Mouse (Mus musculus) cerebellum, adult 8-10 months (tissue): ENCODE measurements at regions not wholly inside any gene's neighbourhood (a gene's known extent, or its start where the extent isn't known, plus 50 kb on each side); places are given as distances from the start of the nearest gene placed in this dataset.

ENCODE experiments used
- DNase-seq: peaks from one replicate; pipeline ENCODE4 v3.0.0; 2022

DNA sequence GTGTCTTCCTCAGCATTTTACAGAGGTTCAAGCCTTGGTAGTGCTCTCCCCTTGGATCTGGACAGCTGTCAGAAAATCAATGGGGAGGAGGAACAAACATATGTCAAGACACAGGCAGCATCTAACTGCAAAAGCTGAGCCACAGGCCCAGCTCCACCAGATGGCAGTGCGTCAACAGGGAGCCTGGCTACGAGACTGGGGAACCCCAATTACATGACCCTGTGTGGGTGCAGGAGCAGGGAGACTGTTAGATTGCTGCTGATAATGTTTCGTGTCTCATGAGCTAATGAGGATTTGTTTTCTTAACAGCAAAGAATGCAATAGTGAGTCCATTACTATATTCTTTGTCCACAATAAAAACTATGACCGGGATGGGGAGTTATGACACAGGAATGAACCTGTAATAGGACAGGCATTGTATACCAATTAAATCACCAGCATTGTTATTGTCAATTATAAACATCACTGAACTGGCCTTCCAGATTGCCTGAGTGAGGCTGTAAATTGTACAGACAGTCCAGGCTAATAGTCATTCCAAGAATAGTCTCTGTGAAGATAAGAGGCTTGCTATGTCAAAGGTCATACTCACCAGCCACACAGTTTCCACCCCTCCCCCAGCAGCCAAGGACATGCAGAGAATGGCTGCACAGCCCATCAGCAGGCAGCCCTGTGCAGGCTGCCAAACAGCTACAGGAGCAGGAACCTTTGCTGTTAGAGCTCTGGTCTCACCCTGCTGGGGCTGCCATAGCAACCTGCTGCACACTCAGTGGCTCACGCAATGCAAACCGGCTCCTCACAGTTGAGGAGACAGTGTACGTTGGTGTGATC lies 58.8 kb upstream of the Barx2 start:
- peak; percentile 32 for DNase-seq

DNA sequence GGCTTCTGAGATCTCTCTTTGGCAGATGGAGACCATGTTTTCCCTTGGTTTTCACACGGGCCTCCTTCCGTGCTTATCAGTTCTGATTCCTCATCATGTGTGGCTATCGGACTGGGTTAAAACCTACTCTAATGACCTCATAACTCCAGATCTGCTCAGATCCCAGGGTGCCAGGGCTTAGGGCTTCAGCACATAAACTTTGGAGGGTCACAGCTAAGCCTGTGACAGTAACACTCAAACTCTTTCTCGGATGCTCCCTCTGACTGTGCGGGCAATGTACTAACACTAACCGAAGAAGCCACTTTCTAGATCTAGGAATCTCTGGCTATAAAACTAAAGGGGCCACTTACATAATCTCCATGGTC lies 59.3 kb upstream of the Barx2 start:
- DNase-seq, result no peak

GRCm38 (mm10) chr9:31976191-31976590 lies 62.9 kb upstream of the Barx2 start:
- DNase-seq, result no peak

- DNase-seq, result no peak
These were observed 64.8 kb upstream of the Barx2 start for GRCm38 (mm10) chr9:31978071-31978470.

DNA sequence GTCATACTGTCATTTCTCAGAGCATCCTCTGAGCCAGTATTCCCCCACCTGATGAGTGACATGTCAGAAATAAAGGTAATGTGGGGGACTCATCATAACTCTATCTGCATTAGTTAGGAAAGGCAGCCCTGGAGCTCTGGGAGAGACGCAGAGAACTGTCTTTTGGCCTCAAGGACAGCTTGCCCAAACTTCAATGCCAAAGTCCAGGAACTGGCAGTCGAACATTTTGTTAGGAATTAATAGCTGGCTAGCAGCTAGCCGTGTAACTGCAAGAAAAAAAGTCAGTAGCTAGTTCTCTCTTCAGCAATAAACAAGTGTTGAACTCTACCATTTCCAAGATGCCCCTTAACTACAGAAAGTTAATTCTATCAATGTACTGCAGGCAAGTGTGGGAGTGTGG lies 65.9 kb upstream of the Barx2 start:
- DNase-seq, result no peak

DNA sequence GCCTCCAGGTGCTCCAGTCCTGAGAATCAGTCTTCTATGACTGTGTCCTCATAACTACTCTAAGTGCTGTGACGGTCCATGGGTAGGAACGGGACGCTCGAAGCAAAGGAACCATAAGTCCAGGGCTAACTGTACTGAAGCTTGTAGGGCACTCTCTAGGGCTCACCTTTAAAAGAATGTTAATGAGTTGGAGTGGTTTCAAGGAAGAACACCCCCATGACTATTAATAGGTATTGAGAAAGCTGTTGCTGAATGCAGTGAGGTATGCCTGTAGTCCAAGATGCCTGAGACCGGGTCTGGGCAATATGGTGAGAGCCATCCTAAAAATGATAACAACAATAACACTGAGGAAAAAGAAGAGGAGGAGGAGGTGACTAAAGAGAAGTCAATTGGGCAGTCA lies 67.2 kb upstream of the Barx2 start:
- DNase-seq, result no peak

GRCm38 (mm10) chr9:31983759-31984586 lies 70.7 kb upstream of the Barx2 start:
- no peak for DNase-seq

DNA sequence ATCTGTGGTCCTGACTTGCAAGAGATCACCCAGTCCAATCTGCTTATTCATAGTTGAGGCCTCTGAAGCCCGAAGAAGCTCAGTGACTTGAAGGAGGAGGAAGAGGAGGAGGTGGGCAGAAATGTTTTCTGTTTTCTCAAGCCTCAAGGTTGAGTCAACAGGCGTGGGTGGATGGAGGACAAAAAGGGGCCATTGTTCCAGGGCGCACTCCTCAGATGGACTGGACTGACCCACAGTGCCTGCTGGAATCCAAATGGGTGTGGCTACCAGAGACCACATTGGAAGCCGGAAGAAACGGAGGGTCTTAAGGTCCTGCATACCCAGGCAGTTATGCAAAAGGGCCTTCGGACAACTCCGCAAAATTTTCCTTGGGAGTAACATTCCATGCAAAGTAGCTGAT lies 75.6 kb upstream of the Barx2 start:
- no peak for DNase-seq

DNA sequence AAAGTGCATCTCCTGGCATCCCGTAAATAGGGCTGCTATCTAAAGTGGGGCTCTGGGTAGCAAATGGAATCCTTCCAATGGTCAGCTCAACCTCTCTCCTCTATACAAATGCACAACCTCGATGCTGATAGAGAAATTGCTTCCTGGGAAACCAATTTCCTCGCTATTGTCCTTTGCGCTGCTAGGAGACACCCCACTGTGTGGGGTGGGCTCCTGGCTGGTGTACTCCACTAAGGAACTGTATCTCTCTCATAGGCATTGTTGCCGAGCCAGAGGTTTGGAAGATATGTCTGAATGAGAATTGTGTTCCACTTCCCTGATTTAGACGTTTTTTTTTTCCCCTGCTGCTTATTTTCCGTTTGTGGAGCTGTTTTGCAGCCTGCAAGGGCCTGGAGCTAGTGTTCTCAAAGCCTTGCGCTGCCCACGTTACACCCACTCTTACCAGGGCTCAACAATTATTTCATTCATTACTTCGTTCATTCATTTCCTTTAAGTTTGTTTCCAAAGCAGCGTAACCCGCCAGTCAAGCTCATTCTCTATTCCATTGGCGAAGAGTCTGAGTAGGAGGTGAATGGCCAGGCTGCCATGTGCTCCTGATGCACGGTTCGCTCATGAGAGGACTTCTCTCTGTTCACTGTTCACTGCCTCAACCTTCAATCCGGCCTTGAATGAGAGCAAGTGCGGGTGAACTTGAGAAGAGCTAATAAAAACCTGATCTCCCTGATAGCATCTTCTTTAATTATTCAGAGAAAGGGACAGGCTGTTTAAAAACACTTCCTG lies 76.5 kb upstream of the Barx2 start:
- DNase-seq, result no peak

GRCm38 (mm10) chr9:31990456-31990855 lies 77.2 kb upstream of the Barx2 start:
- DNase-seq, result no peak

GRCm38 (mm10) chr9:31993631-31994601 lies 80.7 kb upstream of the Barx2 start:
- DNase-seq, result peak; percentile 28

GRCm38 (mm10) chr9:31995101-31995500 lies 81.8 kb upstream of the Barx2 start:
- DNase-seq, result no peak

DNA sequence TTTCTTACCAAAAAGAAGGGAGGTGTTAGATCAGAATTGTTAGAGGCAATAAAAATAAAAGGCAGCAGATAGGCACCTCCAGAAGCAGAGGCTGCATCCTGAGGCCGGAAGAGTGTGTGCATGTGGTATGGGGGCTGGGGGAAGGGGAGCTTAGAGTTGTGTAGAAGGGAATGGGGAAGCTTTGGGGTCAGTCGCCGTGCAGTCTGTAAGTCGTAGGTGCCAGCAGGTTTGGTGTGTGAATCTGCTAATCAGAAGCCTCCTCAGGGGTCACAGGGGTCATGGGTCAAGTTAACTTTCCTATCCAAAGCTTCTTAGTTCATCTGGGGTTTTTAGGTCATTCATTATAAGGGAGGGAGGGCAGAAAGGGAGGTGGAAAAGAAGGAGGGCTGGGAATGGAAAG lies 82.4 kb upstream of the Barx2 start:
- DNase-seq, result no peak

- no peak for DNase-seq
These were observed 83.4 kb upstream of the Barx2 start for GRCm38 (mm10) chr9:31996466-31997177.

GRCm38 (mm10) chr9:31997178-31998097 lies 84.2 kb upstream of the Barx2 start:
- DNase-seq, result no peak

DNA sequence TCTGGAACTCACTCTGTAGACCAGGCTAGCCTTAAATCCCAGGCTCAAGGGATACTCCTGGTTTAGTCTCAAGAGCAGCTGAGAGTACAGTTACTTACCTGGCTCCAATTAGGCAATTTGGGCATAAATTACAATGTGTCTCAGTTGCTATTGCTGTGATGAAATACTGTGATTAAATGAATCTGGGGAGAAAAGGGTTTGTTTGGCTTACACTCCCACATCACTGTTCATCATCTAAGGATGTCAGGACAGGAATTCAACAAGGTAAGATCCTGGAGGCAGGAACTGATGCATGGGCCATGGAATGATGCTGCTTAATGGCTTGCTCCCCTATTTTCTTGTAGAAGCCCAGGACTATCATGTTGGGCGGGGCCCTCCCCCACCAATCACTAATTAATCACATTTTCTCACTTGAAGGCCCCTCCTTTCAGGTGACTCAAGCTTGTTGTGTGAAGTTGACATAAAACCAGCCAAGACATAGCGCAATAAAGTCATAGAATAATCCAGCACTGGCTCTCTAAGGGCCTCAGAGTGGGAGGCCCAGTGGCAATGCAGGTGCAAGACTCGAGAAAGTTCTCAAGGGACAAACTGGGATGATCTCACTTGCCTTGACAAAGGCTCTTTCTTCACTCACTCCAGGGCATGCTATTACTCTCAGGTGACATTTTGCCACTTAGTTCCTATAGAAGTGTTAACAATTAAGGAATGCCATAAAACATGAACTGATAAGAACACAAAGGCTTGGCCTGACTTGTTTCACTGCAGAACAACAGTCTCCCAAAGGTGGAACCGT lies 85.4 kb upstream of the Barx2 start:
- DNase-seq, result no peak

DNA sequence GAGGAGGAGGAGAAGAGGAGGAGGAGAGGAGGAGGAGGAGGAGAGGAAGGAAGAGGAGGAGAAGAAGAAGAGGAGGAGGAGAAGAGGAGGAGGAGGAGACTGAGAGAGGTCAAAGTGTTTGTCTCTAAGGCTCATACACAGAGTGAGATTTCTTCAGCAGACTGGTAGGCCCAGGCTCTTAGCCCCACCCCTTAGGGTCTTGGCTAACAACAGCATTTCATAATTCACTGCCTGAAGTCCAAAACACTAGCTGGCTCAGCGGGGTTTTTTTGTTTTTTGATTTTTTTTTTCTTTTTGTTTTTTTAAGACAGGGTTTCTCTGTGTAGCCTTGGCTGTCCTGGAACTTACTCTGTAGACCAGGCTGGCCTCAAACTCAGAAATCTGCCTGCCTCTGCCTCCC lies 86.5 kb upstream of the Barx2 start:
- DNase-seq, result no peak

DNA sequence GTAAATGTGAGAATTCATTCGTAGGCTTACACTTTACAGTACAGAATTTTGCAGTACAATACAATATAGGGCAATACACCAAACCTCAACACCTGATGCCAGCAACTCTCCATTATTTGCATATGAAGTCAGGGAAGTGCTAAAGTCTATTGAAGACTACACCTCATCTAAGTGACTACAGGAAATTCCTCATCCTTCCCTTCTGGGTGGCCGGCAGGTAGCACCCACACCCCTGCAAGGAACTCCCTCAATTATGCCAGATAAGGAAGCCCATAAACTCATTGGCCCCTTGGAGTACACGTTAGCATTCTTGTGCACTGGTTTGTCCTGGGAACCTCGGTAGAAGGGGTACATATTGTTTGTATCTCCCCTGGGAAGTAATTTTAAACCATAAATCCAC lies 89.7 kb upstream of the Barx2 start:
- DNase-seq, result no peak

DNA sequence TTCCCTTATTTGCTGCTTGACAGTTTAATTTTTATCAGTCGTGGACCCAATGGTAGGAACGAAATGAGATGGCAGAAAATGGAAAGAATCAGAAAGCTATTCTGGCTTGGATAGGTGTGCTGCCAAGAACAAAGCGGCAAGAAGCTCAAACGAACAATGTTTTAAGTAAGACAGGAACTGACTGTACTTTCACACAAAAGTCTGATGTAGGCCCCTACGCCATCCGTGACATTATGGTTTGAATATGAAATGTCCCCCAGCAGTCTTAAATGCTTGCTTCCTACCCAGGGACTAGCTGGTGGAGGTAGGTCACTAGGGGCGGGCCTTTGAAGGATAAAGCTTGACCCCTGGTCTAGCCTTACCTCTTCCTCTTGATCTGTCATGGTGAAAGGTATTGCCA lies 90.5 kb upstream of the Barx2 start:
- no peak for DNase-seq

DNA sequence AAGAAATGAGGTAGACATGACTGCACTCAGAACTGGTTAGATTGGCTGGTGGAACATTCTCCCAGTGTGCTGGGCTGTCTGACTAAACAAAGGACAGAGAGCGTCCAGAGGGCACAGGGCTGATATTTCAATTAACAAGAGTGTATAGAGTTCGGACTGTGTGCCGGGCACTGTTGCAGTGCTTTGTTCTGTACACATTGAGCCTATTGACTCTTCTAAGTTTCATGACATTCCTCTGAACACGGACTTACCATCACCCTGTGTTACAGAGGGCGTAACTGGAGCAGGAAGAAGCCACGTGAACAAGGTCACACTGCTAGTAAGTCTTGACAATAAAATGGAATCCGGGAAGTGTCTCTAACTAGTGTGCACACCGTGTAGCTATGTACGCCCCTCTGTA lies 92.1 kb upstream of the Barx2 start:
- no peak for DNase-seq
